Mouse (Mus musculus): ENCODE results near the gene Qrich2.
"Not testable (repeated sequence)": the region's sequence is repeated elsewhere in the genome, so short reads cannot be mapped to it uniquely, and the experiment has no call there.

The Qrich2 gene

DNA sequence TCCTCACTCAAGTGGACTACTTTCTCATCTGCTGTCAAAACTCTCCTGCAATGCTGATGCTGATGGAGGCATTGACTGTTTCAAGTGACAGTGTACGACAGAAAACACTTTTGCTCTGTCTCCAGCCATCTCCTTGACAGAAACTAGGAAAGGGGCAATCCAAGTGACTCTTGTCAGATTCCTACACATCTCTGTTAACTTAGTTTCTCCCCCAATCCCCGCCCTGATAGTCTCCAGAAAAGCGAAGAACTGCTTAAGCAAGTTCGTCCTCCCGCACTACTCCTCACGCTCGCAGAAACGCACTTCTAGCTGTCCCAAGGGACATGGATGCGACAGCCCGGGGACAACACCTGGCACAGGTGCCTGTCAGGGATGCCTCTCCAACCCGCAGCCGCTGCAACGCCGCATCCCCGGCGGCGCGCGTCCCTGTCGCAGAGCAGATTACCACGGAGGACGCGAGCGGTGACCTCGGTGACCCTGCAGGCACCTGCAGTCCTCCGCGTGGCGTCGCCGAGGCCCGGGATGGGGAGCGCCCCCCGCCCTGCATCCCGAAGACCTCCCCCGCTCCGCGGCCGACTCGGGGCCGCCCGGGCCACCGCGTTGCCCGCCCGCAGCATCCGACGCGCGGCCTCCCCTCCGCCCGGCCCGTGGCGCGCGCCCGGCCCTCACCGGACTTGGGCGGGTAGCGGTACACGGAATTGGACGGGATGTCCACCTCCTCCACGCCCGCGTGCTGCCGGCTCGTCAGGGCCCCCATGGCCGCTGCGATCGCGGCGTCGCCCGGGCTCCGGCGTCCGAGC lies 53.8 kb downstream of the Qrich2 start:
- DNase-seq (ENCODE audit: low spot score in 2 of 2) = no peak

DNA sequence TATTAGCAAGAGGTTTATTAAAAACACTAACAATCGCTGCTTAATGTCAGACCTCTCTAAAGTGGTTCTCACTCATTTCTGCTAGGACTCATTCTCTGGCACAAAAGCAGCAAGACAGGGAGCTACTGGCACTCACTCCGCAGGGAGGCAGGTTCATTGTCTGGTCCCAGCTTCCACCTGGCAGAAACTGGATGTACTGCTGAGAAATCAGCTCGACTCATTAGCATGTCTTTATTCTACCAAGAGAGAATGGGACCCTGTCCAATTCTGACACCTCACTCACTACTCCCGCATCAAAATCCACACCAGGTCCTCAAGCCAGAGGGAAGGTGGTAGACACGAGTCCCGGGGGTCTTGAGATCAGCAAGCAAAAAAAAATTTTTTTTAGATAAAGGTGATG lies 54.5 kb downstream of the Qrich2 start:
- no peak for DNase-seq (ENCODE audit: low spot score in 2 of 2)

DNA sequence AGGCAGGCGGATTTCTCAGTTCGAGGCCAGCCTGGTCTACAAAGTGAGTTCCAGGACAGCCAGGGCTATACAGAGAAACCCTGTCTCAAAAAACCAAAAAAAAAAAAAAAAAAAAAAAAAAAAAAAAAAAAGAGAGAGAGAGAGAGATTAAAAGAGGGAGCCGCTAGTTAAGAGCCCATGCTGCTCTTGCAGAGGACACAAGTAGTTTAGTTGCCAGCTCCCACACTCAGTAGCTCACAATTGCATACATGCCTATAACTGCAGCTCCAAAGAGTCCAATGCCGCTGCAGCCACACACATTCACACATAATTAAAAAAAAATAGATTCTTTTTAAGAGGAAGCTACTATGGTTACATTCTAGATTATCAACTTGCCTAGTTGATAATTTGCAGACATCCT lies 55.6 kb downstream of the Qrich2 start:
- DNase-seq (ENCODE audit: low spot score in 2 of 2) = not testable (repeated sequence)

DNA sequence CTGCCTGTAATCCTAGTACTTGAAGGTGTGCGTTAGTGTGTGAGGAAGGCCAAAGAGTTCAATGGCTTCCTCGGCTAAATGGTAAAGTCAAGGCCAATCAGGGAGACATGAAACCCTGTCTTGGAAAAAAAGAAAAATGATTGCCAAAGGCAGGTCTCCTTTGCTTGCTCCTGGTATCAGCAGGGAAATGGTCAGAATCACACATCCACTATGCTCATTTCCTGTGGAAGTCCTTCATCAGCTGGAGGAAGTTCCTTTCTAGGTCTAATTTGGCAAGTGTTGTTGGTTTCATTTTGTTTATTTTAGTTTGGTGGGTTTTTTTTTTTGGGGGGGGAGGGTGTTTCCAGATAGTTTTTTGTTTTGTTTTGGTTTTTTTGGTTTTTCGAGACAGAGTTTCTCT lies 57.0 kb downstream of the Qrich2 start:
- no peak for DNase-seq (ENCODE audit: low spot score in 2 of 2)

DNA sequence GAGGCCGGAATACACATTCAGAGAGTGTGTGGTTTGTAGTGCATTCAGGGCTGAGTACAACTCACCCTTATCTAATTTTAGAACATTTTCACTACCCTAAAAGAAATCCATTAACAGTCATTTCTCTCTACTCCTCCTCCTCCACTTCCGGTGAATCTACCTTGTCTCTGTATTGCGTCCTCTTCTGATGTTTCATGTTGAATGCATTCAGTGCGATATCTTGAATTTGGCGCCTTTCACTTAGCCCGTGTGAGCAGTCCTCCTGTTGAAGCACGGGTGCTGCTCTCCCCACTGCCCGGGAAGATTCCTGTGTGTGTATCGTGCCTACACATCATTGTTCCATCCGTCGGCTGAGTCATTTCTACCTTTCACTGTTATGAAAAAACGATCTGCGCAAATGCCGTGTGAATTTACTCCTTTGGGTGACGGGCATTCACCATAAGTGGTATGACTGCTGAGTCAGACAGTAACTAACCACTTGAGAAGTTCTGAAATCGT lies 59.8 kb downstream of the Qrich2 start:
- DNase-seq (ENCODE audit: low spot score in 2 of 2) = no peak

DNA sequence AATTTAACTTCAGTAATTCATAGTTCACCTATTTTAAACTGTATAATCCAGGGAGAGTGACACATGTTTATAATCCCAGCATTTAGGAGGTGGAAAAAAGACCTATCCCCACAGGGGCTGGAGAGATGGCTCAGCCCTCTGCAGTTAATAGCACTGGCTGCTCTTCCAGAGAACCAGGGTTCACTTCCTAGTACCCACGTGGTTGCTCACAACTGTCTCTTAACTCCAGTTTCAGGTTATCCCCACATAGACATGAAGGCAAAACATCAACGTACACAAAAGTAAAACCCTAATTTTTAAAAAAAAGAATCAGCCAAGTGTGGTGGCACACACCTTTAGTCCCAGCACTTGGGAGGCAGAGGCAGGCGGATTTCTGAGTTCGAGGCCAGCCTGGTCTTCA lies 60.4 kb downstream of the Qrich2 start:
- no peak for DNase-seq (ENCODE audit: low spot score in 2 of 2)

DNA sequence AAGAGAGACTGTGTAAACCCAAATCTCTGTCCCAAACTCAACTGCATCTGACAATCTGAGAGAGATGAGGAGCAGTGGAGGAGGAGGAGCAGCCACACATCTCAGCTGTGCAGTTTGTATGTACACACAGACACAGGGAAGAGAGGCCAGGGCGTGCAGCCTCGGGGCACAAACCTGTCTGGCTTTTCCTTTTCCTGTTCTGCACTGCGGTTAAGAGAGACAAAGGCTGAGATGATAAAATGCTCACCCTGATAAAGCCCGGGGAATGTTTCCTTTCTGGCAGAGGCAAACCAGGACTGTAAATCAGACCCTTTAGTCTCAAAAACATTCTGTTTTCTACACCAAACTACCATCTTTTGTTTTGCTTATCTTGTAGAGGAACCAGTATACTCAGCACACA lies 65.5 kb downstream of the Qrich2 start:
- no peak for DNase-seq (ENCODE audit: low spot score in 2 of 2)

DNA sequence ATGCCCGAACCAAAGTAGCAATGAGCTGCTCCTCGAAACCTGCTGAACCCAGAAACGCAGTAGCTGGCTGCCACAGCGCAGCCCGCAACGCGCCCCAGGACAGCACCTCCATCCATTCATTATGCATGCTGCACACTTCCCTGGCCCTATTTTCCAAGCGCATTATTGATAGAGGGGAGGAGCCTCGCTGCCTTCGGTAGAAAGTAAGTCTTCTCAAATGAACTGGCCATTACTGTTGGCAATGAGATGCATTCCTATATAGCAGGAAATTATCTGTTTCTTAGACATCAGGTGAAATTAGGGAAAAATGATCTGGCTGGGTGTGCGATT lies 67.7 kb downstream of the Qrich2 start:
- no peak for DNase-seq (ENCODE audit: low spot score in 2 of 2)

DNA sequence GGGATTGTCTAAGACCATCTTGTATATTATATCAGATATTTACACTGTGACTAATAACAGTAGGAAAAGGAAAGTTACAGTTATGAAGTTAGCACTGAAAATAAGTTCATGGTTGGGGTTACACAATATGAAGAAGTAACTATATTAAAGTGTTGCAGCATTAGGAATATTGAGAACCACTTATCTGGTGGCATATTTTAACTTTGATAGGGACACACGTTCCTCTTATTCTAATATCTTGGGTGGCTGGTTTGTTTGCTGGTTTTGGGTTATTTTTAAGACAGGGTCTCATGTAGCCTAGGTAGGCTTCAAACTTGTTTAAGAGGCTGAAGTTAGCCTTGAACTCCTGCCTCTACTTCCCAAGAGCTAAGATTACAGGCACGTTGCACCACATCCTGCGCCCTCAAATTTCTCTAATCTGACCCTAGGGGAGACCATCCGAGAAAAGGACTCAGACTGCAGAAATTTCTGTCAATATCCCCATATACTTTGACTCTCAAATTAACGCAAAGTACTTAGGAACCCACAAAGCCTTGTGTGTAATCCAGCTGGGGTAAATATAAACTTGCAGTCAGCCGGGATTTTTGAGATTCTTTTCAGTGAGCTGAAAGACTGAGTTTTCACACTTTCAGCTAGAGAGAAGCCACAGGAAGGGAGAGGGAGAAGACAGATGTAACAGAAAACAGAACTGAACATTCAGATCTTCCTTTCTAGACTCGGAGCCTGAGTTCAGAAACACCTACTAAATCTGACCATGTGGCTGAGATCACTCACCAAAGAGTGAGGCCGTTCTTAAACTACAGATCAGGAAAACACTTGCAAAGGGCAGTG lies 68.3 kb downstream of the Qrich2 start:
- no peak for DNase-seq (ENCODE audit: low spot score in 2 of 2)

DNA sequence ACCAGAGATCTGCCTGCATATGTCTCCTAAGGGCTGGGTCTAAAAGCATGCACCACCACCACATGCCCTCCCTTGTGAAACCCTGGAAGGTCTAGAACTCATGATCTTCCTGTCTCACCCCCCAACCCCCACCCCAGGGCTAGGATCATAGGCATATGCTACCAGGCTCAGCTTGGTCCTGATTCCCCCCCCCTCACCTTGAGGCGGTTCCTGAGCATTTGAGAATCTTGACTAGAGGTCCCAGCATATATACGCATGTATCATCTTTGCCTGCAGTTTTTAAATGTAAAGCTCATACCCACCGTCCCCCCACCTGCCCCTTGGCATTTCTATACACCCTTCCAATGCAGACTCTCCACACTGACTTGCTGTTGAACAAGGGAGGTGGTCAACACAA lies 69.1 kb downstream of the Qrich2 start:
- DNase-seq (ENCODE audit: low spot score in 2 of 2) = no peak

DNA sequence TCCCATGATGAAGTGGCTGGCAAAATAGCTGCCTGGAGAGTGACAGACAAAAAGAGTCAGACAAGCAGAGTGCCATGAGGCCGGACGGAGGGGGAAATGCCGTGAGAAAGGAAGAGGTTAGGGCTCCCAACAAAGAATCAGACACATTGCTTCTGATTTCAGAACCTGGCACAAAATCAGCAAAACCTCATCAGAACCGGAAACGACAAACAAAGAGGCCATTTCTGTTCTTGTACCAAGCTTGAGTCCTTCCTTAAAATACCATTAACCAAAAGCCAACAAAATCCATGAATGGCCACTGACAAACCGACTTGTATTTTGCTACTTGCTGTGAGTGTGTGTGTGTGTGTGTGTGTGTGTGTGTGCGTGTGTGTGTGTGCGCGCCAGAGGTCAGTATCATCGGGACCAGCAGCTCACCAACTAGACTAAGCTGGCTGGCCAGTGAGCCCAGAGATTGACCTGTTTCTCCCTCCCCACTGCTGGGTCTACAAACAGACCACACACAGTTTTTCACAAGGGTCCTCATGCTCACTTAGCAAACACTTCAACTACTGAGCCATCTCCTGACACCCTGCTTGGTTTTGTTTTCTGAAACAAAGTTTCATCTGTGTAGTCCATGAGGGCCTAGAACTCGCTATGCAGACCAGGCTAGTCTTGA lies 69.6 kb downstream of the Qrich2 start:
- DNase-seq (ENCODE audit: low spot score in 2 of 2) = no peak

DNA sequence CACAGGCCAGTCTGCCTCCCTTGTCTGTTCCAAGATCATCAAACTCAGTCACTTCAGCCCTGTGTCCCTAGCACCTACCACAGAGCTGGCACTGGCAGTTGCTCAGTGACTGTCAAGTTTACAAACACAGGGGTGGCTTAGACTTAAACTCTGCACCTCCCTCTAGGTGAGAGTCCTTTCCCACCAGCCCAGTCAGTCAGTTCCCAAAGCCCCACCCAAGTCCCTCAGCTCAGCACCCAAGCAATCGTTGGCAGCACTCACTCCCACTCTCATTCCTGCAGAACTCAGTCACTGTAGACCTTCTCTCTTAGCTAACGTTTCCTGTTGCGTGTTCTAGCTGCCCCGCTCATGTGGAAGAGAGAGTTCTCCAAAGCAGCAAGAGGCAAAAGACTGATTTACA lies 71.3 kb downstream of the Qrich2 start:
- no peak for DNase-seq (ENCODE audit: low spot score in 2 of 2)
